Mouse (Mus musculus) cerebellum, postnatal 14 days (tissue): Measurements from ENCODE around the gene Leng9.

Experiments
- DNase-seq, 2 experiments: peaks; one replicate each; pipeline ENCODE4 v3.0.0; 2021; ENCODE audit warnings: mixed read lengths in 2 of 2

Leng9 gene

DNA sequence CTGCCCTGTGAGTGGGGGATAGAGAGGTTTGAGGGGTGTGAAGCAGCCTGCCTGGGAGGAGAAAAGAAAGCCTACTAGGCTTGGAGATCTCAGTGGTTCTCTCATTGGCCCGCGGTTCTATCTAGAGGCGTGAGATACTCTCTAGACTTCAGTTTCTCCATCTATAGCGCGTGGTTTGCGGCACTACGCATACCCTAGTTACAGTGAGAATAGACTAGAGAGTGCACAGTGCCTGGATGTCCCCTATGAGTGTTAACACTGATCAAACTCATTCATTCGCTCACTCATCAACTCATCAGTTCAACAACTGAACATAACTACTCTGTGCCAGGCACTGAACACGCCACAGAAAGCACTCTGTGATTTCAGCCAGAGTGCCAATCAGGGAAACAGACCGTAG lies 27.4 kb downstream of the Leng9 start:
- peak in 1 of 2 experiments; percentile 5 for DNase-seq

DNA sequence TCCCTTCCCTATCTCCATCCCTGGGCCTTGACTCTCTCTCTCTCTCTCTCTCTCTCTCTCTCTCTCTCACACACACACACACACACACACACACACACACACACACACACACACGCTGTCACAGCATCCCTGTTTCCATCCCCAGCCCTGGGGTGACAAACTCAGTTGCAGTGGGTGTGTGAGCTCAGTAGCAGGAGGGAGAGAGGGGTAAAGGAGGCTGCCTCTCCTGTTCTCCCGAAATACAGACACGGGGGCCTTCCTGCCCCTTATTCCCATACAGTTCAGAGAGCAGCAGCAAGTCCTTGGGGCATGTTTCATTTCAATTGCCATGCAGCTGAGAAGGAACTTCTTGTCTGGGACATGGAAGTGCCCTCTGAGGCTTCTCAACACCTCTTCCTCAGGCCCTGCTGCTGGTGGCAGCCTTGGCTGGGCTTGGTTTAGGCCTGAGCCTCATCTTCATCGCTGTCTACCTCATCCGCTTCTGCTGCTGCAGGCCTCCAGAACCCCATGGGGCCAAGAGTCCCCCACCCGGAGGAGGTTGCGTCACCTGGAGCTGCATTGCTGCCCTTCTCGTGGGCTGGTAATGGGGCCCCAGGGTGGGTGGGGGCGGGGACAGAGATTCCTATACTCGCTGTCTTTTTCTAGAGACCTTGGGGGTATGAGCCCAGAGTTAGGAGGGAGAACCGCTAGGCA lies 28.0 kb downstream of the Leng9 start:
- peak; percentile 9 to 15 for DNase-seq

- DNase-seq, result peak; percentile 25 to 47
Observed at GRCm38 (mm10) chr7:4119976-4120921, 29.9 kb downstream of the Leng9 start.

GRCm38 (mm10) chr7:4119344-4119902 lies 30.8 kb downstream of the Leng9 start, which contains the start of gene Ttyh1:
Gene Ttyh1, plus strand, starts transcription at chr7:4119408.
- peak; percentile 84 to 86 for DNase-seq

GRCm38 (mm10) chr7:4117050-4117814 lies 32.9 kb downstream of the Leng9 start:
- peak in 1 of 2 experiments; percentile 45 for DNase-seq

DNA sequence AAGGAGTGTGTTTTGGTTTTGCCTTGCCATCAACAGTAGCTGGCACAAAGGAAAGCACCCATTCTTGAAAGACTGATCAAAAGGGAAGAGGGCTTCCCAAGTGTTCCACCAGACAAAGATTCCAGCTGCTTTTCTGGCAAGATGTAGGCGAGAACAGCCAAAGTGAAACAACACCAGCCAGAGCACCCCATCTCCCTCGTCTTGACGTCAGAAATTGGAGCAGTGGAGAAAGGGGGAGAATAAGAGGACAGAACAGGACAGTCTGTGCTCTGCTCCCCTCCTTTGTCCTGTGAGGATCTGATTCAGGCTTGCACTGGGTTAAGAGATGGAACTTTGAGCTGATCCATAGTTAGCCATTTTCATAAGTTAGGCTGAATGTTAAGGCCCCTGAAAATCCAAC lies 38.4 kb downstream of the Leng9 start:
- no peak for DNase-seq

GRCm38 (mm10) chr7:4103411-4103810 lies 46.8 kb downstream of the Leng9 start:
- peak; percentile 61 to 76 for DNase-seq

- no peak for DNase-seq
Observed at GRCm38 (mm10) chr7:4101144-4101543, 49.0 kb downstream of the Leng9 start.

GRCm38 (mm10) chr7:4098832-4099231 lies 51.3 kb downstream of the Leng9 start:
- no peak for DNase-seq

DNA sequence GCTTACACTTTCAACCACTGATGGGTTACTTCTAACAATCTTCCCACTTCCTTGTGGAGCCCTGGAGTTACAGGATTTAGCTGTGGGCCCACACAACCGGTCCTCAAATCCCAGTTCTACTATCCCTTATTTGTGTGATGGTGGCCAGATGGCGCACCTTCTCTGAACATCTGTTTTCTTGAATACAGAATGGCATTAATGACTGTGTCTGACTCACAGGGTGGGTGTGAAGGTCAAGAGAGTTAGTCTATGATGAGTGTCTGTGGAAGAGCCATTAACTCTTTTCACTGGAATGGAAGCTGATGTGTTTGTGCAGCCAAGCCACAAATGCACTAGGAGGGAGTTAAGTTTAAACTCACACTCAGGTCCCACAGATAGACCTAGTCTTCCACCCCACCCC lies 51.9 kb downstream of the Leng9 start:
- DNase-seq, result no peak
